30 mouse cellular contexts compared by ENCODE assay signal in genomic region chr9:21969304-21969703, GRCm38 (mm10). TPM values are rescaled to one million over a fixed set of nuclear protein-coding genes. Genes with fewer than 3 reads are reported as not detected.
"Had no signal": no experiment of that assay in that cellular context is flagged by ENCODE, and none has a peak within 500 bp of the region (broad histone marks: within the 10 kb centered on the region; RNA-seq: fewer than 3 reads in every experiment).

No protein-coding gene starts in this region.

- H3K27me3 ChIP-seq: heart, embryonic 12.5 days; intestine, embryonic 15.5 days had no signal

- H3K9me3 ChIP-seq: heart, embryonic 10.5 days; heart, embryonic 12.5 days; hindbrain, embryonic 10.5 days; hindbrain, embryonic 12.5 days; intestine, embryonic 15.5 days; limb, embryonic 10.5 days; limb, embryonic 12.5 days; liver, embryonic 13.5 days had no signal

- H3K4me1 ChIP-seq: heart, embryonic 10.5 days; heart, embryonic 12.5 days; hindbrain, embryonic 10.5 days; hindbrain, embryonic 12.5 days; intestine, embryonic 15.5 days; limb, embryonic 12.5 days had no signal

- ATAC-seq: hindbrain, embryonic 16.5 days; inflammation-experienced regulatory T-cells, adult 6 months; intestine, embryonic 15.5 days; intestine, postnatal 0 days had no signal

- H3K4me2 ChIP-seq: heart, embryonic 12.5 days; hindbrain, embryonic 12.5 days; hindbrain, embryonic 14.5 days; intestine, embryonic 15.5 days; limb, embryonic 12.5 days; liver, embryonic 13.5 days had no signal

- H3K4me3 ChIP-seq: heart, embryonic 10.5 days; heart, embryonic 12.5 days; hindbrain, embryonic 10.5 days; hindbrain, embryonic 12.5 days; intestine, embryonic 15.5 days; layer of hippocampus, adult 2 months; left cerebral cortex, adult 2 months; limb, embryonic 10.5 days; limb, embryonic 12.5 days; liver, embryonic 13.5 days had no signal

- H3K36me3 ChIP-seq: heart, embryonic 10.5 days; heart, embryonic 12.5 days; hindbrain, embryonic 12.5 days; intestine, embryonic 15.5 days; limb, embryonic 12.5 days; liver, embryonic 13.5 days had no signal

- H3K27ac ChIP-seq: heart, embryonic 10.5 days; hindbrain, embryonic 10.5 days; hindbrain, embryonic 12.5 days; hindbrain, embryonic 14.5 days; intestine, embryonic 15.5 days; layer of hippocampus, adult 2 months; left cerebral cortex, adult 2 months; limb, embryonic 10.5 days; limb, embryonic 12.5 days; liver, embryonic 13.5 days had no signal

- H3K9ac ChIP-seq: heart, embryonic 12.5 days; hindbrain, embryonic 12.5 days; hindbrain, embryonic 14.5 days; intestine, embryonic 15.5 days; limb, embryonic 12.5 days; liver, embryonic 13.5 days had no signal

- DNase-seq: gastrocnemius, postnatal 14 days; gastrocnemius, postnatal 36 days; heart, adult 18-20 months; heart, postnatal 10 days; heart, postnatal 4 days; kidney, adult 18-20 months; kidney, adult 8-10 months; kidney, postnatal 10 days; kidney, postnatal 25 days; kidney, postnatal 4 days; liver; liver, embryonic 13.5 days had no signal

RNA-seq across cellular contexts. Expression of gene Rgl3, which starts 19.9 kb away (rescaled TPM):
- polyA plus RNA-seq: inflammation-experienced regulatory T-cells, adult 6 months had no signal

RNA-seq across cellular contexts. Expression of gene Ccdc151, which starts 33.1 kb away (rescaled TPM):
- total RNA-seq: gastrocnemius, adult 18-20 months; gastrocnemius, adult 8-10 months; gastrocnemius, postnatal 14 days; heart, adult 8-10 months; heart, postnatal 10 days; heart, postnatal 25 days; heart, postnatal 4 days had no signal
- polyA plus RNA-seq: heart, embryonic 14.5 days; inflammation-experienced regulatory T-cells, adult 6 months; liver, embryonic 13.5 days had no signal
